Mouse (Mus musculus): Measurements from ENCODE around the gene Hpse2. TPM values are rescaled to one million over a fixed set of nuclear protein-coding genes. Genes with fewer than 3 reads are reported as not detected.

The Hpse2 gene
- polyA plus RNA-seq, 1 experiment from 2014 or later: 40.4 TPM

GRCm38 (mm10) chr19:42948114-42948636 lies 440.0 kb downstream of the Hpse2 start:
- Histone ChIP-seq H3K4me3 (no peak overlapping the region), H3K4me1 (peaks cover 33% of the 10 kb centered on the region), H3K27ac (no peak overlapping the region; the same call in 1 of the 2 replicates), H3K4me2 (no peak overlapping the region), H3K9me3 (peaks cover 15% of the 10 kb centered on the region), H3K36me3 (0 out of 2 replicates have a peak, but pooled peaks cover 2% of the 10 kb centered on the region), H3K27me3 (no peaks in the 10 kb centered on the region), H3K9ac (no peak overlapping the region)
- WGBS: 7% methylated on average over 3 of the region's 3 CpGs
- no peak for ATAC-seq (ENCODE audit: insufficient number of reproducible peaks, insufficient read depth, low FRiP score, low TSS enrichment, low read depth)

- Histone ChIP-seq H3K4me1 (peaks cover 25% of the 10 kb centered on the region), H3K27me3 (no peaks in the 10 kb centered on the region), H3K4me2 (no peak overlapping the region), H3K9ac (no peak overlapping the region), H3K27ac (no peak overlapping the region), H3K36me3 (peaks cover 7% of the 10 kb centered on the region), H3K9me3 (peaks cover 3% of the 10 kb centered on the region), H3K4me3 (no peak overlapping the region)
- WGBS: 43% methylated on average over 1 of the region's 1 CpGs
- ATAC-seq (ENCODE audit: insufficient number of reproducible peaks, insufficient read depth, low FRiP score, low TSS enrichment, low read depth): no peak
Observed at GRCm38 (mm10) chr19:42937544-42937943, 450.6 kb downstream of the Hpse2 start.

- Histone ChIP-seq H3K27ac (peak overlapping the region; percentile 22; the same call in 1 of the 2 replicates), H3K27me3 (no peaks in the 10 kb centered on the region), H3K36me3 (no peaks in the 10 kb centered on the region), H3K4me2 (peak overlapping the region; percentile 18; the same call in 1 of the 2 replicates), H3K4me3 (no peak overlapping the region), H3K4me1 (peaks cover 29% of the 10 kb centered on the region), H3K9ac (no peak overlapping the region), H3K9me3 (no peaks in the 10 kb centered on the region; the same call in 1 of the 2 replicates)
- ATAC-seq (ENCODE audit: insufficient number of reproducible peaks, insufficient read depth, low FRiP score, low TSS enrichment, low read depth): no peak
- WGBS: 7% methylated on average over 9 of the region's 9 CpGs
Observed at GRCm38 (mm10) chr19:42936661-42937193, 451.4 kb downstream of the Hpse2 start.

GRCm38 (mm10) chr19:42929702-42930101 lies 458.5 kb downstream of the Hpse2 start:
- 44% methylated on average over 3 of the region's 3 CpGs for WGBS
- Histone ChIP-seq H3K36me3 (0 out of 2 replicates have a peak, but pooled peaks cover 4% of the 10 kb centered on the region), H3K27ac (no peak overlapping the region), H3K9me3 (no peaks in the 10 kb centered on the region), H3K27me3 (no peaks in the 10 kb centered on the region), H3K9ac (no peak overlapping the region), H3K4me1 (peaks cover 22% of the 10 kb centered on the region), H3K4me3 (no peak overlapping the region), H3K4me2 (no peak overlapping the region)
- ATAC-seq (ENCODE audit: insufficient number of reproducible peaks, insufficient read depth, low FRiP score, low TSS enrichment, low read depth): no peak

- no peak overlapping the region for H3K9ac ChIP-seq
- H3K27me3 ChIP-seq: no peaks in the 10 kb centered on the region
- H3K4me1 ChIP-seq: peaks cover 11% of the 10 kb centered on the region; the same call in 1 of the 2 replicates
- no peak for ATAC-seq (ENCODE audit: insufficient number of reproducible peaks, insufficient read depth, low FRiP score, low TSS enrichment, low read depth)
- no peak overlapping the region for H3K4me3 ChIP-seq
- H3K9me3 ChIP-seq: no peaks in the 10 kb centered on the region
- no peak overlapping the region for H3K27ac ChIP-seq
- 0 out of 2 replicates have a peak, but pooled peaks cover 4% of the 10 kb centered on the region for H3K36me3 ChIP-seq
- H3K4me2 ChIP-seq: no peak overlapping the region
- WGBS: 82% methylated on average over 2 of the region's 2 CpGs
Observed at GRCm38 (mm10) chr19:42928271-42928670, 459.9 kb downstream of the Hpse2 start.

GRCm38 (mm10) chr19:42922610-42923009 lies 465.5 kb downstream of the Hpse2 start:
- H3K9me3 ChIP-seq: no peaks in the 10 kb centered on the region
- H3K27me3 ChIP-seq: no peaks in the 10 kb centered on the region
- 77% methylated on average over 3 of the region's 3 CpGs for WGBS
- H3K36me3 ChIP-seq: 0 out of 2 replicates have a peak, but pooled peaks cover 4% of the 10 kb centered on the region
- no peak overlapping the region for H3K27ac ChIP-seq
- no peak overlapping the region for H3K4me3 ChIP-seq
- H3K9ac ChIP-seq: no peak overlapping the region
- no peak for ATAC-seq (ENCODE audit: insufficient number of reproducible peaks, insufficient read depth, low FRiP score, low TSS enrichment, low read depth)
- H3K4me2 ChIP-seq: no peak overlapping the region
- no peaks in the 10 kb centered on the region for H3K4me1 ChIP-seq

- Histone ChIP-seq H3K9me3 (no peaks in the 10 kb centered on the region), H3K4me3 (no peak overlapping the region), H3K27me3 (no peaks in the 10 kb centered on the region), H3K9ac (no peak overlapping the region), H3K4me2 (no peak overlapping the region), H3K27ac (no peak overlapping the region), H3K4me1 (peaks cover 39% of the 10 kb centered on the region), H3K36me3 (no peaks in the 10 kb centered on the region; the same call in 1 of the 2 replicates)
- WGBS: 58% methylated on average over 5 of the region's 5 CpGs
- no peak for ATAC-seq (ENCODE audit: insufficient number of reproducible peaks, insufficient read depth, low FRiP score, low TSS enrichment, low read depth)
Observed at GRCm38 (mm10) chr19:42913703-42914102, 474.5 kb downstream of the Hpse2 start.

- no peak overlapping the region for H3K4me2 ChIP-seq
- no peaks in the 10 kb centered on the region; the same call in 1 of the 2 replicates for H3K36me3 ChIP-seq
- no peak overlapping the region for H3K4me3 ChIP-seq
- H3K9ac ChIP-seq: no peak overlapping the region
- no peaks in the 10 kb centered on the region for H3K9me3 ChIP-seq
- peak overlapping the region; percentile 73 for H3K27ac ChIP-seq
- no peaks in the 10 kb centered on the region for H3K27me3 ChIP-seq
- WGBS: 36% methylated on average over 4 of the region's 4 CpGs
- H3K4me1 ChIP-seq: peaks cover 55% of the 10 kb centered on the region
- ATAC-seq (ENCODE audit: insufficient number of reproducible peaks, insufficient read depth, low FRiP score, low TSS enrichment, low read depth): no peak
Observed at GRCm38 (mm10) chr19:42909719-42910118, 478.4 kb downstream of the Hpse2 start.

- 58% methylated on average over 6 of the region's 6 CpGs for WGBS
- ATAC-seq (ENCODE audit: insufficient number of reproducible peaks, insufficient read depth, low FRiP score, low TSS enrichment, low read depth): no peak
- Histone ChIP-seq H3K4me1 (peaks cover 62% of the 10 kb centered on the region), H3K9me3 (no peaks in the 10 kb centered on the region), H3K36me3 (no peaks in the 10 kb centered on the region; the same call in 1 of the 2 replicates), H3K27me3 (no peaks in the 10 kb centered on the region), H3K4me3 (no peak overlapping the region), H3K9ac (no peak overlapping the region), H3K27ac (no peak overlapping the region), H3K4me2 (no peak overlapping the region)
Observed at GRCm38 (mm10) chr19:42908553-42908952, 479.6 kb downstream of the Hpse2 start.

GRCm38 (mm10) chr19:42906328-42906727 lies 481.8 kb downstream of the Hpse2 start:
- ATAC-seq (ENCODE audit: insufficient number of reproducible peaks, insufficient read depth, low FRiP score, low TSS enrichment, low read depth): no peak
- Histone ChIP-seq H3K9me3 (no peaks in the 10 kb centered on the region), H3K9ac (no peak overlapping the region), H3K27ac (no peak overlapping the region; the same call in 1 of the 2 replicates), H3K27me3 (no peaks in the 10 kb centered on the region), H3K4me2 (no peak overlapping the region), H3K4me1 (peaks cover 58% of the 10 kb centered on the region), H3K4me3 (no peak overlapping the region), H3K36me3 (no peaks in the 10 kb centered on the region)
- WGBS: 68% methylated on average over 5 of the region's 5 CpGs

GRCm38 (mm10) chr19:42904726-42905125 lies 483.4 kb downstream of the Hpse2 start:
- 53% methylated on average over 7 of the region's 7 CpGs for WGBS

GRCm38 (mm10) chr19:42904240-42904639 lies 483.9 kb downstream of the Hpse2 start:
- Histone ChIP-seq H3K4me2 (no peak overlapping the region), H3K27me3 (no peaks in the 10 kb centered on the region), H3K9ac (no peak overlapping the region), H3K9me3 (no peaks in the 10 kb centered on the region), H3K4me3 (no peak overlapping the region), H3K36me3 (no peaks in the 10 kb centered on the region), H3K27ac (0 out of 2 replicates have a peak overlapping the region, but pooled peaks have one; percentile 3), H3K4me1 (peaks cover 40% of the 10 kb centered on the region)
- WGBS: 53% methylated on average over 4 of the region's 4 CpGs
- no peak for ATAC-seq (ENCODE audit: insufficient number of reproducible peaks, insufficient read depth, low FRiP score, low TSS enrichment, low read depth)

More at GRCm38 (mm10) chr19:42904726-42905125, 483.4 kb downstream of the Hpse2 start:
- H3K4me1 ChIP-seq: peaks cover 45% of the 10 kb centered on the region
- no peak overlapping the region for H3K4me2 ChIP-seq
- no peak overlapping the region for H3K9ac ChIP-seq
- no peak overlapping the region for H3K4me3 ChIP-seq
- no peaks in the 10 kb centered on the region for H3K27me3 ChIP-seq
- no peak for ATAC-seq (ENCODE audit: insufficient number of reproducible peaks, insufficient read depth, low FRiP score, low TSS enrichment, low read depth)
- H3K9me3 ChIP-seq: no peaks in the 10 kb centered on the region
- 0 out of 2 replicates have a peak overlapping the region, but pooled peaks have one; percentile 3 for H3K27ac ChIP-seq
- no peaks in the 10 kb centered on the region for H3K36me3 ChIP-seq

Data from embryonic facial prominence, embryonic 13.5 days (tissue).